In genomic region chr19:23687296-23688021, GRCm38 (mm10) we compare ENCODE assay signal across 8 mouse cellular contexts. TPM values are rescaled to one million over a fixed set of nuclear protein-coding genes. Genes with fewer than 3 reads are reported as not detected.
DNase-seq lines count a peak whose midpoint lies in the region; ATAC-seq and TF ChIP-seq lines count a peak whose summit lies in the region.

Ptar1 (plus strand) TSS chr19:23687429.

- H3K36me3 ChIP-seq in embryonic facial prominence, embryonic 14.5 days (ENCODE audit: control insufficient read depth, insufficient read depth, low read length) = no peaks in the 10 kb centered on the region
- H3K36me3 ChIP-seq in limb, embryonic 15.5 days = no peaks in the 10 kb centered on the region
- no peaks in the 10 kb centered on the region for H3K36me3 ChIP-seq in midbrain, postnatal 0 days (ENCODE audit: insufficient read depth, low read length)

- under 1% methylated on average over 91 of the region's 93 CpGs for WGBS in bone marrow, adult 2 months
- WGBS in embryonic facial prominence, embryonic 14.5 days = under 1% methylated on average over 32 of the region's 93 CpGs
- WGBS in limb, embryonic 15.5 days = under 1% methylated on average over 86 of the region's 93 CpGs
- WGBS in midbrain, postnatal 0 days = under 1% methylated on average over 40 of the region's 93 CpGs

- 0 out of 2 replicates have a peak, but pooled peaks have one; percentile 68 for TF ChIP-seq POLR2A in bone marrow, adult 2 months (IDR thresholded peaks at IDR 0.05; ENCODE audit: borderline replicate concordance, control insufficient read depth, low read depth, low read length)

- peak within 1 kb of the TSS; percentile 83 for H3K27ac ChIP-seq in bone marrow, adult 2 months (ENCODE audit: control insufficient read depth, insufficient read depth, low read depth, low read length, poor library complexity)
- peak within 1 kb of the TSS; percentile 89 for H3K27ac ChIP-seq in embryonic facial prominence, embryonic 14.5 days (replicated peaks; ENCODE audit: low read depth, low read length)
- peak within 1 kb of the TSS; percentile 96 for H3K27ac ChIP-seq in limb, embryonic 15.5 days
- H3K27ac ChIP-seq in midbrain, postnatal 0 days (ENCODE audit: low read depth, low read length) = peak within 1 kb of the TSS; percentile 93

- TF ChIP-seq CTCF in bone marrow, adult 2 months (IDR thresholded peaks at IDR 0.05; ENCODE audit: control insufficient read depth, insufficient read depth, low read length) = no peak
- TF ChIP-seq CTCF in midbrain, postnatal 0 days (IDR thresholded peaks at IDR 0.05) = no peak

- DNase-seq in B cell, adult 2 months = peak; percentile 93 to 96
- peak; percentile 87 for DNase-seq in embryonic facial prominence, embryonic 14.5 days (ENCODE audit: low spot score)
- DNase-seq in heart, adult 9 months (ENCODE audit: low spot score in 2 of 2) = peak; percentile 93 to 94
- DNase-seq in kidney, adult 9 months = peak; percentile 91
- peak; percentile 85 for DNase-seq in midbrain, postnatal 0 days (ENCODE audit: low spot score)
- peak; percentile 89 to 93 for DNase-seq in spleen, postnatal 10 days (ENCODE audit: low spot score in 2 of 2)

- peak; percentile 93 for ATAC-seq in embryonic facial prominence, embryonic 14.5 days (ENCODE audit: low read depth)
- ATAC-seq in limb, embryonic 15.5 days (ENCODE audit: insufficient number of reproducible peaks, low FRiP score, low TSS enrichment, low read depth) = peak; percentile 87
- peak; percentile 88 for ATAC-seq in midbrain, postnatal 0 days (ENCODE audit: low FRiP score)

- H3K4me2 ChIP-seq in embryonic facial prominence, embryonic 14.5 days (ENCODE audit: low read depth, low read length) = peak within 1 kb of the TSS; percentile 63
- peak within 1 kb of the TSS; percentile 56 for H3K4me2 ChIP-seq in limb, embryonic 15.5 days
- peak within 1 kb of the TSS; percentile 79 for H3K4me2 ChIP-seq in midbrain, postnatal 0 days (ENCODE audit: low read depth, low read length, poor library complexity, severe bottlenecking)

- H3K9ac ChIP-seq in embryonic facial prominence, embryonic 14.5 days (ENCODE audit: low read depth, low read length) = peak within 1 kb of the TSS; percentile 89
- H3K9ac ChIP-seq in limb, embryonic 15.5 days = peak within 1 kb of the TSS; percentile 89
- peak within 1 kb of the TSS; percentile 88 for H3K9ac ChIP-seq in midbrain, postnatal 0 days (replicated peaks; ENCODE audit: low read length, poor library complexity, severe bottlenecking)

- H3K27me3 ChIP-seq in embryonic facial prominence, embryonic 14.5 days (replicated peaks; ENCODE audit: control insufficient read depth, insufficient read depth, low read length) = no peaks in the 10 kb centered on the region
- no peaks in the 10 kb centered on the region for H3K27me3 ChIP-seq in limb, embryonic 15.5 days
- no peaks in the 10 kb centered on the region for H3K27me3 ChIP-seq in midbrain, postnatal 0 days (ENCODE audit: insufficient read depth, low read length)

- no peaks in the 10 kb centered on the region for H3K9me3 ChIP-seq in embryonic facial prominence, embryonic 14.5 days (ENCODE audit: control insufficient read depth, low read length)
- no peaks in the 10 kb centered on the region for H3K9me3 ChIP-seq in limb, embryonic 15.5 days
- no peaks in the 10 kb centered on the region for H3K9me3 ChIP-seq in midbrain, postnatal 0 days (ENCODE audit: low read length)

- no peaks in the 10 kb centered on the region for H3K4me1 ChIP-seq in bone marrow, adult 2 months (ENCODE audit: control insufficient read depth, insufficient read depth, low read length)
- peaks cover 8% of the 10 kb centered on the region; the same call in 1 of the 2 replicates for H3K4me1 ChIP-seq in embryonic facial prominence, embryonic 14.5 days (ENCODE audit: control insufficient read depth, insufficient read depth, low read length)
- peaks cover 6% of the 10 kb centered on the region; the same call in 1 of the 2 replicates for H3K4me1 ChIP-seq in limb, embryonic 15.5 days
- H3K4me1 ChIP-seq in midbrain, postnatal 0 days (ENCODE audit: insufficient read depth, low read length) = no peaks in the 10 kb centered on the region; the same call in 1 of the 2 replicates

- peak within 1 kb of the TSS; percentile 89 for H3K4me3 ChIP-seq in bone marrow, adult 2 months (replicated peaks; ENCODE audit: control insufficient read depth, low read depth, low read length)
- peak within 1 kb of the TSS; percentile 73 for H3K4me3 ChIP-seq in embryonic facial prominence, embryonic 14.5 days (ENCODE audit: low read depth, low read length)
- H3K4me3 ChIP-seq in limb, embryonic 15.5 days = peak within 1 kb of the TSS; percentile 85
- H3K4me3 ChIP-seq in midbrain, postnatal 0 days (ENCODE audit: low read depth, low read length) = peak within 1 kb of the TSS; percentile 87

RNA-seq across cellular contexts. Expression of gene Ptar1, which starts in this region (rescaled TPM):
- polyA plus RNA-seq in bone marrow, adult 2 months (2011; ENCODE audit: insufficient read depth, insufficient read length, low replicate concordance, missing spikeins) = 4.0 and 7.4 TPM in 2 replicates
- 6.8 and 9.1 TPM in 2 replicates for polyA plus RNA-seq in embryonic facial prominence, embryonic 14.5 days (2014; fragmentation: Nextera tagmentation; extraction: Ambion mirVana)
- 5.8 and 8.5 TPM in 2 replicates for polyA plus RNA-seq in limb, embryonic 15.5 days (2015; fragmentation: Nextera tagmentation; extraction: Ambion mirVana)
- 23.2 and 24.9 TPM in 2 replicates for total RNA-seq in midbrain, postnatal 0 days (2014; rRNA removed)
- 3.6 and 4.1 TPM in 2 replicates for polyA plus RNA-seq in midbrain, postnatal 0 days (2015; fragmentation: Nextera tagmentation; extraction: Ambion mirVana)

Comparison
In these comparisons a context has a peak if more than half of its experiments do, and no peak if none do; other contexts are left out.
1. Peak in every context shown above with its lines: DNase-seq, ATAC-seq, H3K4me3 ChIP-seq and H3K27ac ChIP-seq.